Mouse (Mus musculus) frontal cortex, postnatal 25 days (tissue): ENCODE results near the gene Abcf1.

ENCODE experiments used
- DNase-seq, 2 experiments: peaks; one replicate each; pipeline ENCODE4 v3.0.0; 2022; ENCODE audit warnings: low spot score in 2 of 2

Gene Abcf1

DNA sequence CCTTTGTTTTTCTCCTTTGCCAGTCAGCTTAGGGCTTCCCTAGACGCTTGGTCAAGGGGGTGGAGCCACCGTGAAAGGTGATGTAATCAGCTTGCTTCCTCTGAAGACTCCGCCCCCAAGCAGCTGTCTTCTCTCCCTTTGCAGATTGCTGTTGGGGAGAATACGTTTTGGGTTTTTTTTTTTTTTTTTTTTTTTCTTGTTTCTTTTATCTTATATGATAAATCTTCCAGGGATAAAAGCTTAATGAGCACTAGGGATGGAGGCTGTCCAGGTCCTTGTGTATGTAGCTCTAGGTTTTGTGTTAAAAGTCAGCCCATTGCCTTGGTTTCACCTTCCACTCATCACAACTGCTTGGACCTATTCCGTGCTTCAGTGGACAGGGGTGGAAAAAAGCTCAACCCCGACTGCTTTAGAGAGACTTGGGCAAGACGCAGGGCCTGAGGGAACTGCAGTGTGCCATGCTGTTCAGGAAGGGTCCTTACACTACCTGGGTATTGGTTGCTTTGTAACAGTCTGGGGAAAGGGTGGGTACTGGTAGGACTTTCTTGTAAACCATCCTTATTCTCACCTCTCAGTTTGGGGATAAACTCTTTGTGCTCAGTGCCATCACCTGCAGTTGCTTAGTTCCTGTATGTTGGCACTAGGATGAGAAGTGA, 50.4 kb downstream of the Abcf1 start:
- peak; percentile 70 to 85 for DNase-seq

DNA sequence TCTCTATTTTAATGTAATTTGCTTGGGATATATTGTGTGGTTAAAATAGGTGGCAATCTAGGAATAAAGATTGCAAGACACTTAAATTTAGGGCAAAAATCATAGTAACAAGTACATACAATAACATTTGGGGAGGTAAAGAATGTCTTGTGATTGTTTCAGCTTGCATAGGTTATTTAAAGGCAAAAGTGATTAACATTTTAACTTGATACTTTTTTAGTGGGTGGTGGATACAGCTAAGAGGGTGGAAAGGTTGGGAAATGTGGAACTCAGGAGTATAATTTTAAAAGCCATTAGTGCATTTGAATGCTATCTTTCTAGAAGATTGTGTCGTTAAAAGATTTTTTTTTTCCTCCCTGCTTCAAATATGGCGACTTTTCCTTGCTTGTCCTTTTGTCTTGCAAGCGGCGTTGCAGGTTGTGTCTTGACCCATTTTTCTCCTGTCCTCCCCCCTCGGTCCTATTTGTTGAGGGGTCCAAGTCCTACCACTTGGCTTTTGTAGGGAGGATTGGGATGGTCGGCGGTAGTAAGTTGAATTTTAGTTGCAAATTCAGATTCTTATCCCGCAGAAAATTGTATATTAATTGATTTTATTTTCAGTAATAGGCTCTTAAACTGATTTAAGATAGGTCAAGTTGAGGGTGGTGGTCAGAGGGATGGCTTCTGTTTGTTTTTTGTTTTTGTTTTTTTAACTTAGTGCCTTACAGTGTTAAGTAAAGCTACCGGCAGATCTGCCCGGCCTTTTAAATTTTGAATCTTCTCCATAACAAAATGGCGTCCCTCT, 51.1 kb downstream of the Abcf1 start:
- DNase-seq = no peak

DNA sequence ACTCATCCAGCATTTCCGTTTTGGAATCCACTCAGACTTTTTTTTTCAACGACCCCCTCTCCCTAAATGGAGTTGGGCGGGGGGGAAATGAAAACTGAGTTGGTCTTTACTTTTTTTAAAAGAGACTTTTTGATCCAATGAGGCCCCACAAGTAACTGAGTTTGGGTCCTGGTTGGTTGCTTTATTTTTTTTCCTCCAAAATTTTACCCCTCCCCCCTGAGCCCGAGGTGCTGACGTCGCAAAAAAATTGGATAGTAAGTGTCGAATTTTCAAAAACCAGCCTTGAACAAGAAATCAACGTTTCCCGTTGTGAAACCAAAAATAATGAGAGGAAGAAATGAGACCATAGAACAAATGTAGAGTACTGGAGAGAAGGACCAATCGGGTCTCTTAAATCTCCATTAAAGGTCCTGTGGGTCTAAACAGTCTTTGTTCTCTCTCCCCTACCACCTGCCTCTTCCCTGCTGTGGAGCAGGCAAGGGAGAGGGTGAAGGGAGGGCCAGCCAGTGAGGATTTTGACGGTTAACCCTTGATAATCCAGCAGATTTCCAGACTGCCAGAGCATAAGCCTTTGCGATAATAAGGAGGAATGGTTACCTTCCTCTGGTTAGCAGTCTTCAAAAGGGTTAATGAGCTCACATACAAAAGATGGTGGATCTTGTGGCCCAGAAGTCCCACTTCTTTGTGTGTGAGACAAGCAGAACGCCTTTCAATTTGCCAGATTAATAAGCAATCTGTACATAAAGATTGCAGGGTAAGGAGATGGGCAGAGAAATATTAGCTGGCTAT, 51.9 kb downstream of the Abcf1 start:
- no peak for DNase-seq

DNA sequence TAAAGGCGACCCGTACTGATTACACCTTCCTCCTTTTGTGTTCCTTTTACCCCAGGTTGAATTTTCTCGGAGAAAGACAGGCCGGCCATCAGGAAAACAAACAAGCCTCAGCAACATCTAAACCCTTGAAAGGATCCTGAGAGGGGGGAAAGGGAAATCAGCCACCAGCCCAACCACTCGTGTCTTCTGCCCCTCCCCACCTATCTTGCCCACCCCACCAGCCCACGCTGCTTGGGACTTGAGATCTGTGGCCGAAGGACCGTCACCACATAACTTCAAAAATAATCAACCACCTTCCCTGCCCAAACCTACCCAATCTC, 52.5 kb downstream of the Abcf1 start:
- DNase-seq = no peak

DNA sequence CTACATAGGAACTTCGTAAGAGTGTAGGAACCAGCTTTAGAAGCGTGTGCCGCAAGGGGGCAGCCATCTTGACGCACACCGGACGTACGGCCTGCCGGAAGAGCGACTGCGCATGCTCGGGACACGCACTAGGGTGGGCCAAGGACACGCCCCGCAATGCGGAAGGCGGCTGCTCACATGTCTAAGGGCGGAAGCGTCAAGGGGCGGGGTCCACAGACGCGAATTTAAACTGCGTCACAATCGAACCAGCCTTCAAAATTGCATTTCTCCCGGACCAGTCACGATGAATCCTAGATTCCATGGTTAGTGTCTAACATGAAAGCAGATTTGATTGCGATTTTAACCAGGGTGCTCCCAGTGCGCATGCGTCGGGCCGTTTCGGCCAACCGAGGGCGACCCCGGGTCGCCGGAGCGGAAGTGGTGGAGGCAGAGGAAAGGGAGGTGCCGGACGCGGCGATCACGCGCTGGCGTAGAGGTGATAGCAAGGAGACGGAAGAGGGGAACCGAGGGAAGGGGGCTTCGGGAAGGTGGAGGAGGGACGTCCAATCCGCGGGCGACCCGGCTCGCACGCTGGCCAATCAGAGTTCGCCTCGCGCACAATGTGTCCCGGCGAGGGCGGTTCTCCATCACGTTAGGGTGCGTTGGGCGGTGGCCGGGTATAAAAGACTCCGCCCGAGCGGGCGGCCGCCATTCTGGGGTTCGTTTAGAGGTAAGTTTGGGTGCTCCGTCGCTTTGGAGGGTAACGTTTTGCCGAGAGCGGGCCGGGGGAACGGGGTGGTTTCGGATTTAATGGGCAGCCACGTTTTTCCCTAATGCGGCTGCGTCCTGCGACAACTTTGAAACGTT, 53.0 kb downstream of the Abcf1 start, which contains the start of the genes Mrps18b and Ppp1r10:
Mrps18b (minus strand) TSS at position 93 of the 846 bp plus-strand sequence.
Ppp1r10 (plus strand) TSS at position 138 of the 846 bp plus-strand sequence.
- DNase-seq = peak; percentile 97 to 99

GRCm38 (mm10) chr17:35915538-35916296, 53.8 kb downstream of the Abcf1 start:
- DNase-seq = no peak

DNA sequence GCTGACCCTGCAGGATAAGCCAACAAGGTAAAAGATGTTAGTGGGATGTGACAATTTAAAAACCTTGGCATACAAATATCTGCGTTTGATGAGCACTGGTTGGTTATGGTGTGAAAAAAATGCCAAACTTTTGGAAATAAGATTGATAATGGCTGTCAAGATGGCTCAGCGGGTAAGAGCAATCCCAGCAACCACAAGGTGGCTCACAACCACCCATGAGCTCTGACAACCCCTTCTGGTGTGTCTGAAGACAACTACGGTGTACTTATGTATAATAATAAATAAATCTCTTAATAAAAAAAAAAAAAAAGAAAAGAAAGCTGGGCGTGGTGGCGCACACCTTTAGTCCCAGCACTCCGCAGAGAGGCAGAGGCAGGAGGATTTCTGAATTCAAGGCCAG, 54.6 kb downstream of the Abcf1 start:
- no peak for DNase-seq

DNA sequence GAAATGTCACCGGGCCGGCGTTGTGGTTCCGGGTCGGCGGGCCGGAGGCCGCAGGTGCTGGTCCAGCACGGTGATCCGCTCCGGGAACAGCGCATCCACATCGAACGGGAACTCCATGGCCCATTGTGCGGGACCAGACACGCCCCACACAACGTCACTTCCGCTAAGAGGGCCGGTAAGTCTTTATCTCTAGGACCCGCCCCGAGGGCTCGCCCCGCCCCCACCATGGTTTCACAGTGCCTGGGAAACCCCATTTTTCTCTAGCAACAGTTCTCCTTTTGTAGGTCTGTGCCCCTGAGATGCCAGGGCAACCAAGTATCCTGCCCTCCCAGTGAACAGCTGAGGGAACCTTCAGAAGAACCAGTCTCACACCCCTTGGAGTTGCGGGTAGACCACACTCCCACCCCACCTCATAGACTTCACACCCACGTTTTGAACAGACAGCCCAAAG, 59.6 kb downstream of the Abcf1 start, which contains the start of gene Atat1:
Atat1 (minus strand) TSS at position 157 of the 451 bp plus-strand sequence.
- peak; percentile 92 to 93 for DNase-seq

DNA sequence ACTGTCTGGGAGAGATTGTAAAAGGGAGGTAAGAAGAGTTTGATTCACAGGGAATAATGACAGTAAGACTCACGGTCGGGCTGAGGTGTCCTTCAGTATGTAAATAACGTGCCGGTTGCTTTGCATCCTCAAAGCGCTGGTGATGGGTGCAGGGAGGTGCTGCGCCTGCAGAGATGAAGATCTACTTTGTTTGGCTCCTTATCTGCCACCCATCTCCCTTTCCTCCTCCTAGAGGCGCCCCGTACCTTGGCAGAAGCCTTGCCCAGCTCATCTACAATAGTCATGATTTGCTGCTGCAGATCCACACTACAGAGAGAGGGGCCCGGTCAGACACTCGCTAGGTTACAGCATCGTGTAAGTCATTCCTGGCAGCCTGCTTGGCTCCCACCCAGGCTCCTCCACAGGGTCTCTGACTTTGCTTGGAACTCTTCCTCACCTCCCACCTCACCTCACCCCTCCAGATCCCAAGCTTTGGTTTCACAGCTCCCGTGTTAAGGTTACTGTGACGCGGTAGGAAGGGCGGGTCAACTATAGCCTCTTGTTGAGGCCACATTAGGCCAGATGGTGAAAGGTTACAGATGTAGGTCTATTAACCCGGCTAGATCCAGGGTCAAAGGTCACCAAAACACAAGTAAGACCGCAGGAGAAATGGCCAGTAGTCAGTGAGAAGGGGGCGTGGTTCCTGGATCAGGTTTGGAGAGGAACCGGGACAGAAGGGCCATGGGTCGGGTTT, 60.2 kb downstream of the Abcf1 start:
- DNase-seq = no peak

GRCm38 (mm10) chr17:35907609-35908008, 62.0 kb downstream of the Abcf1 start:
- no peak for DNase-seq
